Mouse (Mus musculus): Measurements from ENCODE around the gene Ryr2.

GRCm38 (mm10) chr13:11978997-11979396 is 127.7 kb downstream of the Ryr2 start:
- TF ChIP-seq CTCF (IDR thresholded peaks at IDR 0.05; ENCODE audit: control insufficient read depth, insufficient read depth, insufficient replicate concordance, low read depth, low read length) (no peak), POLR2A (IDR thresholded peaks at IDR 0.05; ENCODE audit: control insufficient read depth, low read depth, low read length) (no peak)
